Mouse (Mus musculus) midbrain, postnatal 0 days (tissue): ENCODE measurements around the gene Dkk1. TPM values are rescaled to one million over a fixed set of nuclear protein-coding genes. Genes with fewer than 3 reads are reported as not detected.

Experiments used
- ATAC-seq: fragments of 200-750 bp; cut with Nextera tagmentation; 2 replicates; pipeline ENCODE4 v1.8.0; 2017; ENCODE audit warnings: moderate number of reproducible peaks, mild to moderate bottlenecking, moderate TSS enrichment, moderate library complexity; ENCODE audit not compliant: low FRiP score
- DNase-seq: peaks from one replicate; pipeline ENCODE4 v3.0.0-alpha.2; 2015; ENCODE audit warnings: low spot score
- H3K27ac ChIP-seq: fragments of 300-500 bp; sonication (generic); 2 replicates; pipeline ENCODE4 v1.5.1; 2014; ENCODE audit warnings: low read depth, mild to moderate bottlenecking, low read length, mixed read lengths
- H3K27me3 ChIP-seq: fragments of 300-500 bp; sonication (generic); 2 replicates; pipeline ENCODE4 v1.6.1; 2014; ENCODE audit warnings: low read length, control low read depth, mixed read lengths; ENCODE audit not compliant: insufficient read depth
- H3K36me3 ChIP-seq: fragments of 300-500 bp; sonication (generic); 2 replicates; pipeline ENCODE4 v1.6.1; 2014; ENCODE audit warnings: low read length, control low read depth, mixed read lengths; ENCODE audit not compliant: insufficient read depth
- H3K4me1 ChIP-seq: fragments of 300-500 bp; sonication (generic); 2 replicates; pipeline ENCODE4 v1.6.1; 2014; ENCODE audit warnings: mild to moderate bottlenecking, control low read depth, antibody characterized with exemption, low read length, mixed read lengths; ENCODE audit not compliant: insufficient read depth
- H3K4me2 ChIP-seq: fragments of 300-500 bp; sonication (generic); 2 replicates; pipeline ENCODE4 v1.6.1; 2014; ENCODE audit warnings: low read depth, mild to moderate bottlenecking, low read length, mixed read lengths; ENCODE audit not compliant: poor library complexity, severe bottlenecking
- H3K4me3 ChIP-seq: fragments of 300-500 bp; sonication (generic); 2 replicates; pipeline ENCODE4 v1.5.1; 2014; ENCODE audit warnings: low read depth, mild to moderate bottlenecking, low read length, moderate library complexity
- H3K9ac ChIP-seq: fragments of 300-500 bp; sonication (generic); replicated peaks from 2 replicates; pipeline ENCODE4 v1.6.1; 2014; ENCODE audit warnings: mild to moderate bottlenecking, low read length, moderate library complexity, mixed read lengths; ENCODE audit not compliant: poor library complexity, severe bottlenecking
- H3K9me3 ChIP-seq: fragments of 300-500 bp; sonication (generic); 2 replicates; pipeline ENCODE4 v1.6.1; 2016; ENCODE audit warnings: low read length, control low read depth
- CTCF ChIP-seq: IDR thresholded peaks from 2 replicates; pipeline ENCODE4 v1.5.1; 2016; ENCODE audit warnings: antibody characterized with exemption, mild to moderate bottlenecking
- WGBS: fragments of 180-500 bp; shearing (Covaris S2); extraction: QIAGEN DNeasy Blood & Tissue Kit; methylation state at CpG from one replicate; pipeline ENCODE4 v1.1.7; 2014; 5-methylcytosine and 5-hydroxymethylcytosine counted together
- polyA plus RNA-seq: library from polyadenylated mRNA; unstranded; fragments of >200 nt; fragmentation: Nextera tagmentation; extraction: Ambion mirVana; gene quantifications from 2 replicates; pipeline ENCODE4 v1.2.1, GENCODE M21; 2015
- total RNA-seq: library from RNA; depleted of rRNA; stranded (reverse); fragments of >200 nt; gene quantifications from 2 replicates; pipeline ENCODE4 v1.2.3, GENCODE M21; 2014; rRNA removed

Gene Dkk1
- total RNA-seq (0.33 and 1.3 TPM in 2 replicates), polyA plus RNA-seq (0.49 and 0.59 TPM in 2 replicates)

GRCm38 (mm10) chr19:30549044-30549853, at the start of gene Dkk1:
Dkk1 (minus strand) TSS chr19:30549665.
- Histone ChIP-seq H3K4me2 (peak within 1 kb of the TSS; percentile 74), H3K27ac (no peak within 1 kb of the TSS), H3K4me1 (no peaks in the 10 kb centered on the region), H3K4me3 (peak within 1 kb of the TSS; percentile 37), H3K9ac (0 out of 2 replicates have a peak within 1 kb of the TSS, but pooled peaks have one; percentile 24), H3K36me3 (no peaks in the 10 kb centered on the region), H3K27me3 (peaks cover 21% of the 10 kb centered on the region), H3K9me3 (no peaks in the 10 kb centered on the region)
- WGBS = under 1% methylated on average over 26 of the region's 26 CpGs
- DNase-seq (peak; percentile 49), ATAC-seq (peak; percentile 62)
- peak; percentile 48 for TF ChIP-seq CTCF

- TF ChIP-seq CTCF = no peak
- ATAC-seq (no peak), DNase-seq (no peak)
Measured at GRCm38 (mm10) chr19:30586366-30586765, 36.9 kb upstream of the Dkk1 start.

GRCm38 (mm10) chr19:30564516-30564915, 15.1 kb upstream of the Dkk1 start:
- Histone ChIP-seq H3K9ac (no peak overlapping the region), H3K4me3 (no peak overlapping the region), H3K36me3 (no peaks in the 10 kb centered on the region)

More at GRCm38 (mm10) chr19:30586366-30586765, 36.9 kb upstream of the Dkk1 start:
- Histone ChIP-seq H3K36me3 (no peaks in the 10 kb centered on the region), H3K27ac (no peak overlapping the region), H3K9me3 (no peaks in the 10 kb centered on the region), H3K4me2 (no peak overlapping the region), H3K4me3 (no peak overlapping the region), H3K9ac (no peak overlapping the region), H3K4me1 (no peaks in the 10 kb centered on the region), H3K27me3 (no peaks in the 10 kb centered on the region)
- 48% methylated on average over 3 of the region's 3 CpGs for WGBS

GRCm38 (mm10) chr19:30563876-30564275, 14.4 kb upstream of the Dkk1 start:
- ATAC-seq (no peak), DNase-seq (no peak)
- no peak overlapping the region for H3K9ac ChIP-seq
- no peak overlapping the region for H3K4me2 ChIP-seq
- no peaks in the 10 kb centered on the region for H3K4me1 ChIP-seq
- no peak overlapping the region for H3K4me3 ChIP-seq
- no peaks in the 10 kb centered on the region for H3K36me3 ChIP-seq
- H3K9me3 ChIP-seq = no peaks in the 10 kb centered on the region
- TF ChIP-seq CTCF = no peak
- no peaks in the 10 kb centered on the region for H3K27me3 ChIP-seq
- 89% methylated on average over 3 of the region's 3 CpGs for WGBS
- no peak overlapping the region for H3K27ac ChIP-seq

More at GRCm38 (mm10) chr19:30564516-30564915, 15.1 kb upstream of the Dkk1 start:
- Histone ChIP-seq H3K4me2 (no peak overlapping the region), H3K27ac (no peak overlapping the region), H3K4me1 (no peaks in the 10 kb centered on the region), H3K9me3 (no peaks in the 10 kb centered on the region), H3K27me3 (no peaks in the 10 kb centered on the region)
- no peak for DNase-seq
- no peak for TF ChIP-seq CTCF
- 67% methylated on average over 6 of the region's 6 CpGs for WGBS
- no peak for ATAC-seq

GRCm38 (mm10) chr19:30558024-30558423, 8.6 kb upstream of the Dkk1 start:
- Histone ChIP-seq H3K9me3 (no peaks in the 10 kb centered on the region), H3K4me1 (no peaks in the 10 kb centered on the region), H3K27ac (no peak overlapping the region), H3K36me3 (no peaks in the 10 kb centered on the region), H3K4me3 (no peak overlapping the region), H3K9ac (no peak overlapping the region), H3K27me3 (no peaks in the 10 kb centered on the region), H3K4me2 (no peak overlapping the region)
- no peak for TF ChIP-seq CTCF
- DNase-seq (no peak), ATAC-seq (no peak)

GRCm38 (mm10) chr19:30554467-30554881, 5.0 kb upstream of the Dkk1 start:
- peak; percentile 92 for TF ChIP-seq CTCF
- Histone ChIP-seq H3K4me2 (peak overlapping the region; percentile 44), H3K9ac (no peak overlapping the region), H3K4me1 (no peaks in the 10 kb centered on the region), H3K27me3 (peaks cover 1% of the 10 kb centered on the region), H3K4me3 (peak overlapping the region; percentile 16; the same call in 1 of the 2 replicates), H3K27ac (no peak overlapping the region), H3K36me3 (no peaks in the 10 kb centered on the region), H3K9me3 (no peaks in the 10 kb centered on the region)
- peak; percentile 74 for DNase-seq
- 1% methylated on average over 12 of the region's 12 CpGs for WGBS
- ATAC-seq = peak; percentile 72; the same call in 1 of the 2 replicates
